Mouse (Mus musculus) lung, adult 2 months (tissue): ENCODE results near the gene Zfp101. TPM values are rescaled to one million over a fixed set of nuclear protein-coding genes. Genes with fewer than 3 reads are reported as not detected.
A peak's percentile ranks its signal among the peaks of the same experiment; 100 is the strongest.

Experiments used
- DNase-seq: peaks from one replicate; pipeline ENCODE4 v3.0.0; 2022
- H3K4me1 ChIP-seq: fragments of 200-500 bp; 2 replicates; pipeline ENCODE4 v1.6.1; 2011; ENCODE audit warnings: low read length; ENCODE audit not compliant: control insufficient read depth, insufficient read depth
- H3K4me3 ChIP-seq: fragments of 200-500 bp; replicated peaks from 2 replicates; pipeline ENCODE3; 2011; ENCODE audit warnings: low read depth, mild to moderate bottlenecking, control low read depth, low read length; ENCODE audit errors: extremely low read depth
- CTCF ChIP-seq: fragments of 200-500 bp; IDR thresholded peaks from 2 replicates; pipeline ENCODE4 v1.5.1; 2011; ENCODE audit warnings: mild to moderate bottlenecking, low read length, control low read depth; ENCODE audit not compliant: insufficient read depth
- POLR2A ChIP-seq: fragments of 200-500 bp; IDR thresholded peaks from 2 replicates; pipeline ENCODE4 v1.6.1; 2011; ENCODE audit warnings: low read depth, mild to moderate bottlenecking, control low read depth, low read length, borderline replicate concordance; ENCODE audit errors: extremely low read depth
- WGBS: fragments of 180-500 bp; shearing (Covaris S2); methylation state at CpG from one replicate; pipeline ENCODE4 v1.1.7; 2018; 5-methylcytosine and 5-hydroxymethylcytosine counted together
- polyA plus RNA-seq: library from polyadenylated mRNA; depleted of rRNA; stranded (reverse); fragments of >200 nt; gene quantifications from 2 replicates; pipeline ENCODE4 v1.2.3, GENCODE M21; 2012; rRNA removed

Zfp101 gene
- polyA plus RNA-seq, 1 experiment, result 2.6 TPM

DNA sequence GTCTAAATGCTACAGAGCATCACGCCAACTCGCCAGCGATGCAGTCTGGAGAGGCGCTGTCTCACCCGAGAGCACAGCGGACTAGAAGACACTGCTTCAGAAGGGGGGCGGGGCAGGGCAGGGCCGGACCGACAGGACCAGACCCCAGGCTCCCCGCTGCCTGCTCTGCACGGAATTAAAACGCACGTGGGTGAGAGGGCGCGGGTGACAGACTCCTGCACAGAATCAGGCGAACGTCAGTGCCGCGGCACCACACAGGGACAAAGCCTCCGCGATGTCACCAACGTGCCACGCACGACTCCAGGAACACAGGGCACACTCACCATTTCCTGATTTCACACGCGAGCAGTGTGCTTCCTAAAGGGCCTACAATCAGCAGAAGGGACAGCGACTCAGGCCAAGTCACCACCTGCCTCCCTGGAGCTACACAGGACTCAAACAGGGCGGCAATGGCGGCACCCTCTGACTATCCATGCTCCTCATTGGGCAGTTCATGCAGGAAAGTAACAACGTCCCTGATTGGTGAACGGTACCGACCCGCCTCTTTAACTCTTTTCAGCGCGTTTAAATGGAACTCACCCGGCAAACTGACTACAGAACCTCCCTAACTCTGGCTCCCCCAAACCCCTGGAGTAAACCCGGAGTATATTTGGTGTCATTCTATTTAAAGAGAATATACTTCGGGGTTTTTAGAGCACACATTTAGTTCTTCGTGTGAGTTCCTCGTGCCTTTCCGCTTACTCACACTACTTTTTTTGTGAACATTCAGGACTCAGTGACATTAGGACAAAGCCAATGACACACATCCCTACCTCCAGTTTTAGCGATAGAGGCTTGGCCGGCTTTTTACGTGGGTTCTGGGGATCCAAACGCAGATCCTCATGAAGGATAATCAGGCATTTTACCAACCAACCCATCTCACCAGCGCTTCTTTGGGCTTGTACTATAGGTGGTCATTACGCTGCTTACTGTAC lies 35.7 kb downstream of the Zfp101 start, which contains the start of gene Zfp81:
TSS of gene Zfp81 (minus strand) at position 468 of the 974 bp plus-strand sequence.
- peak; percentile 78 for DNase-seq
- Histone ChIP-seq H3K4me1 (no peaks in the 10 kb centered on the region), H3K4me3 (peak within 1 kb of the TSS; percentile 100)
- 4% methylated on average over 47 of the region's 47 CpGs for WGBS
- TF ChIP-seq POLR2A, result peak; percentile 77; the same call in 1 of the 2 replicates
- no peak for TF ChIP-seq CTCF

DNA sequence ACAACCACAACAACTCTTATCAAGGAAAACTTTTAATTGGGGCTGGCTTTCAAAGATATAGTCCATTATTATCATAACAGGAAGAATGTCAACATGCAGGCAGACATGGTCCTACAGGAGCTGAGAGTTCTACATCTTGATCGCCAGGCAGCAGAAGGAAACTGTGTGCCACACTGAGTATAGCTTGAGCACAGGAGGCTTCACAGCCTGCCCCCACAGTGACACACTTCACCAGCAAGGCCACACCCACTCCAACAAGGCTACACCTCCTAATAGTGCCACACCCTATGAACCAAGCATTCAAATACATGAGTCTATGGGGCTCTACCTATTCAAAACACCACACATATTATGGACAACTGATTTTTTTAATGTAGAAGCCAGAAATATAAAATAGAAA lies 41.5 kb downstream of the Zfp101 start:
- WGBS, result 86% methylated on average over 1 of the region's 1 CpGs

More for the DNA sequence above, 41.5 kb downstream of the Zfp101 start:
- DNase-seq, result no peak
- no peaks in the 10 kb centered on the region for H3K4me1 ChIP-seq
- H3K4me3 ChIP-seq, result no peak overlapping the region
- no peak for TF ChIP-seq CTCF
- no peak for TF ChIP-seq POLR2A

Other genes with a start within 250 kb of the Zfp101 start
- gene Olfr55, start 226.2 kb downstream of the Zfp101 start, polyA plus RNA-seq, result not detected in 2 replicates
- not detected in 2 replicates for gene Olfr239, start 203.3 kb downstream of the Zfp101 start, polyA plus RNA-seq
- not detected in 2 replicates for gene Olfr1564, start 173.0 kb downstream of the Zfp101 start, polyA plus RNA-seq
- 0.54 and 1.4 TPM in 2 replicates for gene Zfp955a, start 139.5 kb downstream of the Zfp101 start, polyA plus RNA-seq
- not detected in 2 replicates for gene Olfr63, start 130.0 kb downstream of the Zfp101 start, polyA plus RNA-seq
- 1.3 and 1.9 TPM in 2 replicates for gene Zfp955b, start 105.1 kb downstream of the Zfp101 start, polyA plus RNA-seq
- gene Zfp81, start 35.8 kb downstream of the Zfp101 start, polyA plus RNA-seq, result 0.58 and 0.98 TPM in 2 replicates
- 0.08 and 0.13 TPM in 2 replicates for gene Actl9, start 38.3 kb upstream of the Zfp101 start, polyA plus RNA-seq
- gene Adamts10, start 129.6 kb upstream of the Zfp101 start, polyA plus RNA-seq, result 252 and 259 TPM in 2 replicates
- gene Myo1f, start 161.1 kb upstream of the Zfp101 start, polyA plus RNA-seq, result 13.2 and 18.6 TPM in 2 replicates
- gene Zfp414, start 234.4 kb upstream of the Zfp101 start, polyA plus RNA-seq, result 70.2 and 76.4 TPM in 2 replicates
- 0.06 TPM in 1 of 2 replicates, not detected in the other for gene Pram1, start 243.4 kb upstream of the Zfp101 start, polyA plus RNA-seq